Mouse (Mus musculus) right cerebral cortex, adult 18-20 months (tissue): ENCODE results near the gene Cdc16.
"Not testable (repeated sequence)": the region's sequence is repeated elsewhere in the genome, so short reads cannot be mapped to it uniquely, and the experiment has no call there.

Experiments
- DNase-seq: peaks from one replicate; pipeline ENCODE4 v3.0.0; 2022; ENCODE audit warnings: mixed read lengths

The Cdc16 gene

DNA sequence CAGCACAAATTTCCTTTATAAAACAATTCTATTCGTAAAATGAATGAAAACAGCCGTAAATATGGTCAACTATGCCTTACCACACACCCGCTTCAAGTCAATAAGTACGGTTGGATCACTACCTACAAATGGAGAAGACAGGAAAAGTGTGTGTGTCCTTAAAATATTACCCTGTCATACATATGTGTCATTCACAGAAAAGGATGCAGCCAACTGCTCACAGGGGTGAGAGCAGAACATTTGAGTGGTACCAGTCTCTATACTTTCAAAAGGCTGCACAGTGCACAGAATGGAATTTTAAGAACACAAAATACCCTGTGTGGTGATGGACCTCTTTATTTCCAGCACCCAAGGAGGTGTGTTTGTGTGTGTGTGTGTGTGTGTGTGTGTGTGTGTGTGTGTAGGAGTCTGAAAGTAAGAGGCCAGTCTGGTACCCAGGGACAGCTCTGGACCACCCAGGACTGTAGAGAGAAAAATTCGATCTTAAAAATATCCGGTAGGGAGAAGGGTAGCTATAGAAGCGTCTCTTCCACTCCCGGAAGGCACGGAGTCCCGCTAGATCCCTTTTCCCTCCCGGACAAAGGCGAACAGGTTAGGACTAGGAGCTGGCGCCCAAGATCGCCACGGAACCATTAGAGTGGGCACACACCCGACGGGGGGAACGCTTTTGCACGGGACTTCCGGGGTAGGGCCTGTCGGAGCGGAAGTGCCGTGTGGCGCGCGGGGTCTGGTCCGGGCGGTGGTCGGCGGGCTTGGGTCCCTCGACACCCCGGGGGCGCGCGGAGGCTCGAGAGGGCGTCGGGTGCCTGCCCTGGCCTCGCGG lies at the start of gene Cdc16:
Gene Cdc16, plus strand, starts transcription at position 695 of the 823 bp plus-strand sequence.
- peak; percentile 87 for DNase-seq

DNA sequence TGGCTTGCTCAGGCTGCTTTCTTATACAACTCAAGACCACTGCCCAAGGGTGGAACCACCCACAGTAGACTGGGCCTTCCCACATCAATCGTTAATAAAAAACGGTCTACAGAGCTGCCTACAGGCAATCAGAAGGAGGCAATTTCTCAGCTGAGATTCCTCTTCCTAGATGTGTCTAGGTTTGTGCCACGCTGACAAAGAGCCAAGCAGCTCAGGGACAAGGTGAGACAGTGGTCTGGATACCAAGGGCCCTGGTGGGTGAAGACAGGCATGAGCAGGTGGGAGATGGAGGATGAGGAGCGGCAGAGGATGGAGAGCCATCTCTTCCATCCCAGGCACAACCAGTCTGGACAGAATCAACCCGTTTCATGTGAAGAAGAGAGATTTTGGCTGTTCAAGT lies 49.0 kb upstream of the Cdc16 start:
- DNase-seq, result no peak

GRCm38 (mm10) chr8:13718980-13719379 lies 38.5 kb upstream of the Cdc16 start:
- DNase-seq, result no peak

- DNase-seq, result peak; percentile 32
Observed at GRCm38 (mm10) chr8:13725722-13726121, 31.8 kb upstream of the Cdc16 start.

DNA sequence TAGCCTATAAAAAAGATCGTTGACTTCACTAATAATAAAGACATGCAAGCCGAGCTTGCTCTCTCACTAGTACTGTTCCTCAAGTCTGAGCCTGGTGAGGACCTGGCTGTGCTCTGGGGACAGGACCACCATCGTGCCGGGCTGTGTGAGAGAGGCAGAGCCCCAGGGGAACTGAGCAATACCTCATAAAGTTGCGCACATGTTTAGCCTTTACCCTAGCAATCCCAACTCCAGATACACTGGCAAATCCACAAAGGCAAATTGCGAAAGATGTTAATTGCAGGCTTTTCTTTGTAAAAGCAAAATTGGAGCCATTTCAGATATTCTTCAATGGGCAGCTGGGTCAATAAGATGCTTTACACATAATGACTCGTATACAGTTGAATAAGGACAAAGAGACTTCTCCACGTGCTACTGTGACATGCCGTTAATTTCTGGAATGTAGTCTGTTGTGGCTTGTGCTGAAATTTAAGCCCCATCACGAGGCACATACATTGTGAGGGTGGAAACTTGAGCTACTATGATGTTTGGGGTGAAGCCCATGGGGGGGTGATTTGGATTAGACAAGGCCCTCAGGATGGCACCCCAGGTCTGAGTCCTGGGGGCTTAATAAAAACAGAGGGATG lies 29.9 kb upstream of the Cdc16 start:
- no peak for DNase-seq

DNA sequence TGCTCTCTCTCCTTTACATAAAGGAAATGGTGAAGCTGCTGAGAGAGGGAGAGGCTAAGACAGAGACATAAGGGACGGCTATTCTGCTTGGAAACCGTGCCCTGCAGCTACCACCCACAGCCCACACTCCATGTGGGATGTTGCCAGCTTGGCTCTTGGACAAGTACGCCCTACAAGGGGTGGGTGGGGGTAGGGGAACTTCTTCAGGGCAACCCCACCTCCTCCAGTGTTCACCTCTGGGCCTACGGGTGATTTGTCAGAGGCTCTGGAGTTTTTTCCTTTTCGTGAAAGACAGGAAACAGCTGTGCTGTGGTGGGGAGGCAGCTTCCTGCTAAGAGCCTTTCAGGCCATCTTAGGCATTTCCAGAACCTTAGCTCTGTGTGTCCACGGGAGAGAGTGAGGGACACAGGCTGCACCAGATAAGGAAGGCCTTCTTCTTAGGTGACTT lies 17.1 kb upstream of the Cdc16 start:
- DNase-seq, result peak; percentile 39

- DNase-seq, result no peak
Observed at GRCm38 (mm10) chr8:13740817-13741613, 16.5 kb upstream of the Cdc16 start.

DNA sequence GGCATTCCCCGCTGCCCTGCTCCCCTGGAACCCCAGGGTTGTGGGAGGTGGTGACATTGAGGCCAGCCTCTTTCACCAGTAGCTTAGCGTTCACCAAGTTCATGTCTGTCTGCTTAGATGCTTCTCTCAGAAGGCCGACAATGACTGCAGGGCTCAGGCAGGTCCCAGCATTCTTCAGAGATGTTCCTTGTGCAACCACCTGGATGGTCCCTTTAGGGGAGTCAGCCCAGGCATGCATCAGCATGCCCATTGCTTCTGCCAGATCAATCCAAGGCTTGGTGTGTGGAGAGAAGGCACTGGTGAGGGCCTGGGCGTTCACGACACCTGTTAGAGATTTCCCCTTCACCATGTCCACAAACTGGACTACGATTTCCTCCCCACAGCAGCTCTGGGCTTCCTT lies 11.3 kb upstream of the Cdc16 start:
- DNase-seq, result not testable (repeated sequence)

GRCm38 (mm10) chr8:13747626-13748025 lies 9.8 kb upstream of the Cdc16 start:
- DNase-seq, result no peak

DNA sequence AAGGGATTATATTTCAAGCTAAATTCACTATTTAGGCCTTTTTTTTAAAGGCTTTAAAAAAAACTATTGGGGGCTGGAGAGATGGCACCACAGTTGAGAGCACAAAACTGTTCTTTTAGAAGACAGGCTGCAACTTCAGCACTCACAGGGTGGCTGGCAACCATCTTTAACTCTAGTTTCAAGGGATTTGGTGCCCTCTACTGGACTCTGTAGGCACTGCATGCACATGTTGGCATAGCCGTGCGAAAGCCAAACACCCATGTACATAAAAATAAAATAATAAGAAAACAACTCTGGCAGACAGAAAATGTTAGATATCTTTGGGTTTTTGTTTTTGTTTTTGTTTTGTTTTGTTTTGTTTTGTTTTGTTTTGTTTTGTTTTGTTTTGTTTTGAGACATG lies 3.8 kb upstream of the Cdc16 start:
- peak; percentile 21 for DNase-seq

GRCm38 (mm10) chr8:13756480-13756879 lies 996 bp upstream of the Cdc16 start:
- DNase-seq, result no peak

GRCm38 (mm10) chr8:13757805-13758727 lies 590 bp downstream of the Cdc16 start:
- DNase-seq, result peak; percentile 29

GRCm38 (mm10) chr8:13769206-13769605 lies 11.7 kb downstream of the Cdc16 start:
- no peak for DNase-seq

- DNase-seq, result no peak
Observed at GRCm38 (mm10) chr8:13780536-13780935, 23.1 kb downstream of the Cdc16 start.

DNA sequence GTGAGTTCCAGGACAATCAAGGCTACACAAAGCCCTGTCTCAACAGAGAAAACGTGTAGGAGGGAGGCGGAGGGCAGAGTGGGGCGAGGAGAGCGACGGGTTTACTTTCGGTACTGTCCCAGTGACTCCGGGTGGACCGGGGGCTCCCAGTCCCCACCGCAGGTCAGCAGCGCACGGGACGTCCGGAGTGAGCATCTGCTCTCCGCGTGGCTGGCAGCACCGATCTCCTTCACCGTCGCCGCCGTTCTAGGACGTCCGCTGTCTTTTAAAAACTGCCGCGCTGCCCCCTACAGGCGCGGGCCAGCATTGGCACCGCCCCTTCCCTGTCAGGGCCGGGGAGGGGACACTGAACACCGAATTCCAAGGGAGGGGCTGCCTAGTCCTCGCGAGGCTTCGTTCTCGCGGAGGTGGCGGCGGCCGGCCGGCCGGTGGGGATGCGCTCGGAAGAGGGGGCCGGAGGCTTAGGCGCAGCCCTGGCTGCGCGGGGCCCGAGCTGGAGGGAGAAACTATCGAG lies 27.8 kb downstream of the Cdc16 start, which contains the start of gene Upf3a:
Gene Upf3a, plus strand, starts transcription at position 366 of the 514 bp plus-strand sequence.
- peak; percentile 93 for DNase-seq

GRCm38 (mm10) chr8:13785764-13786299 lies 28.4 kb downstream of the Cdc16 start:
- peak; percentile 93 for DNase-seq

GRCm38 (mm10) chr8:13789606-13790005 lies 32.1 kb downstream of the Cdc16 start:
- DNase-seq, result no peak

DNA sequence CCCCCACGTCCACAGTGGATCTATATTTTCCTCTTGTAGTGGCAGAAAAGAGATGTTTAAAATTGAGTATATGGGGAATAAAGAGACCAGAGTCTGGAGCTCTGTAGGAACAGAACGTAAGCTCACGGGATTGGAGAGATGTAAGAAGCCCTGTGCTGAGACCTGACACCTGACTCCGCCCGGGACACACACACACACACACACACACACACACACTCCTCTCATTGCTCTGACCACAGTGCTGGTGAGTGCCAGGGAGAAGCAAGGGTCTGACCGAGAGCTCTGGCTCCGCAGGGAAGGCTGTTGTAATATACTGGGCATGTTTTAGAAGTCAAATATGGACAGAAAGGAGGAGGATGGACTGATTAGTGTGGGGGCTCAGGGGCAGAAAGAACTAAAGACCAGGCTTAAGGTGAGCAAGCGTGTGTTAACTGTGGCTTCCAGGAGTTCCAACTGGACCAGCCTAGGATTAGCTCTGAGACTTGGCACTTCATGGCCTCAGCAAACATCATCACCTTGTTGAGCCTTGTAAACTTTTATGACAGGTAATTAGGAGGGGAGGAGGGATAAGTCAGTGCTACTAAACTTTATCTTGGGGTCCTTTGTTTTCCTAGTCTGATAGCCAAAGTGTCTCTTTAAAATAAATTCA lies 35.7 kb downstream of the Cdc16 start:
- DNase-seq, result no peak

DNA sequence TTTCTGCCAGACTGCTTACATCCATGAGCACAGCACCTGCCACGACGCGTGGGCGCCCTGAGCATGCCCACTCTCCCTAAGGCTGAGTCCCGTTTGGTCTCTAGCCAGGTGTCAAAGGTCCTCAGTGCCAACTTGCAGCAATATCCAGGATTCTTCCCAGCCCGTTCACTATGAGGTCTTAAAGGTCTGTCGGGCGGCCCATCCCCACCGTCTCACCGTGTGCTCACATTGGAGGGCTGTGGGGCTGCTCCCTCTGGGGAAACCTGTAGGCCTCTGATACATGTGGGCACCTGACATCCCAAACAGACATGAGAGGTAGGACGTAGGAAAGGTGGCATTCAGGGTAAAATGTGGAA lies 36.2 kb downstream of the Cdc16 start:
- no peak for DNase-seq

- no peak for DNase-seq
Observed at GRCm38 (mm10) chr8:13797676-13798075, 40.2 kb downstream of the Cdc16 start.

DNA sequence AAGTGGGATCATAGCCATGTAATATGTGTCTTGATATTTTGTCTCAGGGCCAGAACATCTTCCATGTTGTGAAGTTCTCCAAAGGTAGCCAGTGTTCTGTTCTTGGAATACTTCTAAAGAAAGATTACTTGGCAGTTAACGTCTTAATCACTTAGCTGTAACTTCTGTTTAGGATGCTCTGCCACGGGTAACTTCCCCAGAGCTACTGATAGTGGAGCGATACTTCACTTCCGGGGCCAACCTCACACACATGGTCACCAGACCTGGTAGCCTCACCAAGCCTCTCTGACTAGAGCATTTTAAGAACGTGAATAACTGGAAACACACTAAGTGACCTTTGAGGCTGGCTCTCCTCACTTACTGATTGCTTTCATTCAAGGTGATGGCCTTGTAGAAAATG lies 42.1 kb downstream of the Cdc16 start:
- no peak for DNase-seq
